11 mouse cellular contexts compared by ENCODE assay signal in the genomic region with DNA sequence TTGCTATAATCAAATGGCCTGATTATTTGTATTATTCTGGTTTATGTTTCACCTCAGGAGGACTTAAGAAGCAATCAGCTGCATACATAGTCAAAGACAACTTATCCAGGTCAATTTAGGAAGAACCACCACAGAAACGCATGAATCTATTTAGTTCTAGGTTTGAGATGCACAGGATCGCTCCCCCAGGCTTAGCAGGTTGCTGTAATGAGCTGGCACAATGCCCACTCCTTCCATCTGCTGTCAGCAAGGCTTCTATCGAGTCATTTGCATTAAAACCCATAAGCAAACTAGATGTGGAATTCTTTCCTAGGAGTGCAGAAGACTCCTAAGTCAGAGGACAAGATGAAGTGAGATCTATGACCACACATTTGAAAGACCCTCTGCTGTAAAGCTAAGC.
DNase-seq lines count a peak whose midpoint lies in the region; ATAC-seq and TF ChIP-seq lines count a peak whose summit lies in the region.
"Had no signal": no experiment of that assay in that cellular context is flagged by ENCODE, and none has a peak within 500 bp of the region (broad histone marks: within the 10 kb centered on the region; RNA-seq: fewer than 3 reads in every experiment).

No protein-coding gene starts in this region.

- no peak overlapping the region for H3K4me2 ChIP-seq in embryonic facial prominence, embryonic 14.5 days (ENCODE audit: low read depth, low read length)
- no peak overlapping the region for H3K4me2 ChIP-seq in intestine, postnatal 0 days (replicated peaks; ENCODE audit: low read depth)
- H3K4me2 ChIP-seq: liver, embryonic 11.5 days had no signal

- no peak for TF ChIP-seq CTCF in layer of hippocampus, adult 2 months (conservative IDR thresholded peaks at IDR 0.05)
- no peak for TF ChIP-seq CTCF in intestine, postnatal 0 days (IDR thresholded peaks at IDR 0.05; ENCODE audit: low read depth)

- 56% methylated on average over 3 of the region's 3 CpGs for WGBS in embryonic facial prominence, embryonic 14.5 days
- WGBS in embryonic facial prominence, embryonic 10.5 days, result 79% methylated on average over 3 of the region's 3 CpGs
- 71% methylated on average over 3 of the region's 3 CpGs for WGBS in intestine, postnatal 0 days

- H3K36me3 ChIP-seq in embryonic facial prominence, embryonic 14.5 days (ENCODE audit: control insufficient read depth, insufficient read depth, low read length), result no peaks in the 10 kb centered on the region
- no peaks in the 10 kb centered on the region for H3K36me3 ChIP-seq in embryonic facial prominence, embryonic 10.5 days (replicated peaks)
- no peaks in the 10 kb centered on the region for H3K36me3 ChIP-seq in intestine, postnatal 0 days (ENCODE audit: control insufficient read depth, insufficient read depth)

- H3K9ac ChIP-seq in embryonic facial prominence, embryonic 14.5 days (ENCODE audit: low read depth, low read length), result no peak overlapping the region
- no peak overlapping the region for H3K9ac ChIP-seq in intestine, postnatal 0 days (ENCODE audit: low read depth, low read length)

- H3K9me3 ChIP-seq in embryonic facial prominence, embryonic 14.5 days (ENCODE audit: control insufficient read depth, low read length), result no peaks in the 10 kb centered on the region
- no peaks in the 10 kb centered on the region for H3K9me3 ChIP-seq in embryonic facial prominence, embryonic 10.5 days
- H3K9me3 ChIP-seq in intestine, postnatal 0 days (ENCODE audit: control insufficient read depth), result no peaks in the 10 kb centered on the region

- H3K27me3 ChIP-seq in embryonic facial prominence, embryonic 14.5 days (replicated peaks; ENCODE audit: control insufficient read depth, insufficient read depth, low read length), result no peaks in the 10 kb centered on the region
- H3K27me3 ChIP-seq in embryonic facial prominence, embryonic 10.5 days (replicated peaks; ENCODE audit: low read depth, poor library complexity, severe bottlenecking), result no peaks in the 10 kb centered on the region
- H3K27me3 ChIP-seq in intestine, postnatal 0 days (replicated peaks; ENCODE audit: control insufficient read depth, insufficient read depth, low read length), result no peaks in the 10 kb centered on the region

- ATAC-seq in embryonic facial prominence, embryonic 14.5 days (ENCODE audit: low read depth), result no peak
- no peak for ATAC-seq in intestine, postnatal 0 days

- H3K27ac ChIP-seq in embryonic facial prominence, embryonic 14.5 days (replicated peaks; ENCODE audit: low read depth, low read length), result no peak overlapping the region
- H3K27ac ChIP-seq in embryonic facial prominence, embryonic 10.5 days (replicated peaks), result no peak overlapping the region
- peak overlapping the region; percentile 16 for H3K27ac ChIP-seq in layer of hippocampus, adult 2 months
- H3K27ac ChIP-seq in intestine, postnatal 0 days (ENCODE audit: low read depth, low read length), result no peak overlapping the region
- H3K27ac ChIP-seq: heart, adult 2 months had no signal

- no peak overlapping the region for H3K4me3 ChIP-seq in embryonic facial prominence, embryonic 14.5 days (ENCODE audit: low read depth, low read length)
- no peak overlapping the region for H3K4me3 ChIP-seq in embryonic facial prominence, embryonic 10.5 days
- H3K4me3 ChIP-seq in layer of hippocampus, adult 2 months, result no peak overlapping the region
- no peak overlapping the region for H3K4me3 ChIP-seq in intestine, postnatal 0 days (ENCODE audit: low read depth, low read length)
- H3K4me3 ChIP-seq: heart, adult 2 months had no signal

- peak; percentile 14 for DNase-seq in embryonic facial prominence, embryonic 14.5 days (ENCODE audit: low spot score)
- DNase-seq in embryonic facial prominence, embryonic 10.5 days (ENCODE audit: low spot score), result no peak
- peak; percentile 75 for DNase-seq in cerebellum, adult 9-10 months
- peak; percentile 60 to 63 for DNase-seq in layer of hippocampus, adult 2 months (ENCODE audit: low spot score in 2 of 2)
- peak; percentile 77 for DNase-seq in right cerebral cortex, adult 18-20 months
- no peak for DNase-seq in yolk sac, embryonic 10.5 days (ENCODE audit: low spot score)
- DNase-seq in lung, postnatal 25 days (ENCODE audit: low spot score), result no peak
- DNase-seq: embryo, embryonic 11 days; heart, adult 2 months had no signal

- no peaks in the 10 kb centered on the region for H3K4me1 ChIP-seq in embryonic facial prominence, embryonic 14.5 days (ENCODE audit: control insufficient read depth, insufficient read depth, low read length)
- no peaks in the 10 kb centered on the region for H3K4me1 ChIP-seq in embryonic facial prominence, embryonic 10.5 days
- H3K4me1 ChIP-seq in intestine, postnatal 0 days (replicated peaks; ENCODE audit: control insufficient read depth, insufficient read depth, low read length), result no peaks in the 10 kb centered on the region

Comparison
In these comparisons a context has a peak if more than half of its experiments do, and no peak if none do; other contexts are left out.
1. DNase-seq: peak in embryonic facial prominence, embryonic 14.5 days (single experiment), cerebellum, adult 9-10 months (single experiment), layer of hippocampus, adult 2 months (2 of 2) and right cerebral cortex, adult 18-20 months (single experiment); none in embryonic facial prominence, embryonic 10.5 days (single experiment), yolk sac, embryonic 10.5 days (single experiment) and lung, postnatal 25 days (single experiment).